Mouse (Mus musculus) brain, embryonic 14.5 days (tissue): ENCODE results near the gene Kat6b. TPM values are rescaled to one million over a fixed set of nuclear protein-coding genes. Genes with fewer than 3 reads are reported as not detected.

ENCODE experiments used
- DNase-seq: peaks from one replicate; pipeline ENCODE4 v3.0.0-alpha.2; 2011; ENCODE audit warnings: low read depth
- CTCF ChIP-seq: fragments of 200-500 bp; IDR thresholded peaks from 2 replicates; pipeline ENCODE4 v1.5.1; 2012; ENCODE audit warnings: inconsistent platforms, mild to moderate bottlenecking, moderate library complexity, borderline replicate concordance; ENCODE audit not compliant: insufficient read depth, insufficient read length; ENCODE audit errors: extremely low read depth
- POLR2A ChIP-seq: fragments of 200-500 bp; IDR thresholded peaks from 2 replicates; pipeline ENCODE4 v1.6.1; 2012; ENCODE audit warnings: mild to moderate bottlenecking, inconsistent platforms, borderline replicate concordance; ENCODE audit not compliant: poor library complexity, insufficient read depth, insufficient read length, severe bottlenecking; ENCODE audit errors: extremely low read depth
- polyA plus RNA-seq: library from polyadenylated mRNA; depleted of rRNA; stranded (reverse); fragments of >200 nt; gene quantifications from 2 replicates; pipeline ENCODE4 v1.2.3, GENCODE M21; 2012

Kat6b gene
- polyA plus RNA-seq, 1 experiment: 42.7 TPM

- DNase-seq: peak; percentile 81
- TF ChIP-seq POLR2A (no peak), CTCF (no peak)
These were observed 53.5 kb downstream of the Kat6b start for GRCm38 (mm10) chr14:21534542-21535272.

GRCm38 (mm10) chr14:21536485-21537181, 55.4 kb downstream of the Kat6b start:
- TF ChIP-seq CTCF (no peak), POLR2A (no peak)
- no peak for DNase-seq

DNA sequence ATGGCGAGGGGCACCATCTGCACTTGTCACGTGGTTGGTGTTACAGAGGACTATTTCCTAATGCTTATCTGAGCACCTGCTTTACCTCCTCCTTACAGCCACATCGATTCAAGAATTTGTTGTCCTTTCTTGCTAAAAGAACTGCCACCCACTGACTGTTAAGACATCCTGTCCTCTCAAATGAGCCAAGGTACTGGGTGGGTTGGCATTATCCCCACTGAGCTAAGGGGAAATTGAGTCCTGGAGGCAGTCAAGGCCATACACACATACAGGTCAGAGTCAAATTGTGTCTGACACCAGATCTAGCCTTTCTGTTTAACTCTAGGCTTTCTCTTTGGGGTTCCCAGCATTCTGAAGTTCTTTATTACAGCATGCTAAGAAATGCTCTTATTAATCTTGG, 56.6 kb downstream of the Kat6b start:
- TF ChIP-seq POLR2A (no peak), CTCF (no peak)

GRCm38 (mm10) chr14:21539731-21540130, 58.5 kb downstream of the Kat6b start:
- no peak for DNase-seq
- TF ChIP-seq POLR2A: no peak
- no peak for TF ChIP-seq CTCF

More for the DNA sequence above, 56.6 kb downstream of the Kat6b start:
- DNase-seq: no peak

DNA sequence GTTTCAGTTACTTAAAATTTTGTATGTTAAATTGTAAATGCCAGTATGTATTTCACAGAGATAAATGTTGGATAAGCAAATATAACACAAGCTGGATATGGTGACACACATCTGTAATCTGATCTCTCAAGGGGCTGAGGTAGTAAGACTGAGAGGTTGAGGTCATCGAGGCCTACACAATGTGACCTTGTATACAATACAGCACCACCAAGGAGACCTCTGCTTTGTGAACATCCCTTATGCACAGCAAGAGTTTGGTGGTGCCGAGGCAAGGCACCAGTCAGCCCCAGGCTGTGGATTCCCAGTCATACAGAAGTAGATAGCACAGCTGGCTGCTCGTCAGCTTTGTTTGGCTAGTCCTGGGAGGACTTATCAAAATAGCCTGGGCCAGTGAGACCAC, 59.1 kb downstream of the Kat6b start:
- TF ChIP-seq POLR2A (no peak), CTCF (no peak)
- DNase-seq: no peak

DNA sequence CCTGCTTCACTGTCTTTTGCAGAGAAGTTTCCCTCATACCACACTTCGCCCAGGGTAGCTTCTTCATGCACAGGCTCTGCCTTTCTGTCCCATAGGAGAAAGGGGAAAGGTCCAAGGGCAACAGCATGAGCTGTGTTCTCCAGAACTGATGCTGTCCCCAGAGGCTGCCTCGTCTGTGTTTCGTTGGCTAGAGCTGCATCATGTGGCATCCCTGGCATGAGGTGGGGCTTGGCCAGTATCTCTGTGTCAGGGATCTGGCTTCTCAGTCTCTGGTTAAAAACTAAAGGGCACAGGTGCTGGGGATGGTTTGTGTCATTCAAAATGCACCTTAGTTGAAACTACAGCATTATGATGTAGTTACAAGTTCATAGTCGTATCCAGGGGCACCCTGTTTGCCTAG, 64.3 kb downstream of the Kat6b start:
- no peak for TF ChIP-seq POLR2A
- no peak for TF ChIP-seq CTCF

GRCm38 (mm10) chr14:21546351-21546750, 65.1 kb downstream of the Kat6b start:
- TF ChIP-seq CTCF: no peak
- TF ChIP-seq POLR2A: no peak
- peak; percentile 68 for DNase-seq

More for the DNA sequence above, 64.3 kb downstream of the Kat6b start:
- no peak for DNase-seq

DNA sequence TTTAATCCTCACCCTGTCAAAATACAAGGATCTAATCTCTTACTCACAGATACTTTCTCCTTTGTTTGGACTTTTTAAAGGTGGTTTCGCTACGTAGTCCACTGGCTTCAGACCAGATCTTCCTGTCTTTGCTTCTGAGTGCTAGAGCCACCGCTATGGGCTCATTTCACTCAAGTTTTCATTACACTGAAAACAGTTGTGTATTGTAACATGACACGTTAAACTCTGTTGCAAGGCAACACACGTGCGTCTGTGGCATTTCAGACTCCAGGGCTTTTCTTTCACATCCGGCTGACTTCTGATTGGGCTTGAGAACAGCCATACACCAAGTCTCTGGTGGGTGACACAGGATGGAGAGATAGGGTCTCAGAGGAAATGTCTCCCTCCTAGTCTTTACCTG, 66.1 kb downstream of the Kat6b start:
- no peak for DNase-seq
- TF ChIP-seq CTCF (no peak), POLR2A (no peak)

DNA sequence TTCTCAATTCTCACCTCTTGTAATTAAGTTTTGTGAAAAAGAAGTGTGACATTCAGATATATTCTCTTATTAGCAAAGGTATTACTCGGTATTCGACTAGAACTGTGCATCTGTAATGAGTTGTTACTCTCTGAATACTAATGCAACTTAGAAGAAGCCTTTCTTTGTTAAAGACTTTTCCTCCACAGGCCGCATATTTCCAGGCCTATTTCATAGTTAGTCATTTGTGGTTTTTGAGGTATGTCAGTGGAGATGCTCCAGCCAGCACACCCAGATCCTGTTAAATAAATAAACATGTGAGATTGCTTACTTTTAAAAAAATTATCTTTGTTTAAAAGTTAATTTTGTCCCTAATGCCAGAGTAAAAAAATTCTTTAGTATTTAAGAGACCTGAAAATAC, 66.7 kb downstream of the Kat6b start:
- no peak for DNase-seq
- TF ChIP-seq POLR2A: no peak
- no peak for TF ChIP-seq CTCF

- DNase-seq: no peak
- TF ChIP-seq POLR2A (no peak), CTCF (no peak)
These were observed 67.8 kb downstream of the Kat6b start for GRCm38 (mm10) chr14:21548952-21549607.

DNA sequence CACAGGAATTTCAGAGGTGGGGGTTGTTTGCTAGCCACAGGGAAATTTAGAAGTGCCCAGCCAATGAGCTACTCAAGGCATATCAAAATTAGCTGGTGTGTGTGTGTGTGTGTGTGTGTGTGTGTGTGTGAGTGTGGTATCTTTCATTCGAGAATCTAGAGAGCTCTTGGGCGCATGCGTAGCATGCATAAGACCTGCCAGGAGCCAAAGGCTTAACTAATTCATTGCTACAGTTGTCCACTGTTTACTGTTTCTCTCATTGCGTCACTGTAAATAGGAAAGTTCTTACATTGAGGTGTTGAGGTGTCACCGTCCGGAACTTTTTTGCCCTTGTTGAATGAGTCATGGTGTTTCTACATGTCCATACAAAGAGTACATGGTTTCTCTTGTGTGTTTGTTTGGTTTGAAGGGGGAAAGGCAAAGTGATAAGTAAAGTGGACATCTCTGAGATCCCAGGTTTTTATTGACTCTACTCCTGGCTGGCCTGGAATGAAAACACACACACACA, 68.4 kb downstream of the Kat6b start:
- DNase-seq: no peak
- no peak for TF ChIP-seq POLR2A
